Mouse (Mus musculus): ENCODE results near the gene Nck1. TPM values are rescaled to one million over a fixed set of nuclear protein-coding genes. Genes with fewer than 3 reads are reported as not detected.

Gene Nck1
- polyA plus RNA-seq, 1 experiment, result 53.3 TPM

DNA sequence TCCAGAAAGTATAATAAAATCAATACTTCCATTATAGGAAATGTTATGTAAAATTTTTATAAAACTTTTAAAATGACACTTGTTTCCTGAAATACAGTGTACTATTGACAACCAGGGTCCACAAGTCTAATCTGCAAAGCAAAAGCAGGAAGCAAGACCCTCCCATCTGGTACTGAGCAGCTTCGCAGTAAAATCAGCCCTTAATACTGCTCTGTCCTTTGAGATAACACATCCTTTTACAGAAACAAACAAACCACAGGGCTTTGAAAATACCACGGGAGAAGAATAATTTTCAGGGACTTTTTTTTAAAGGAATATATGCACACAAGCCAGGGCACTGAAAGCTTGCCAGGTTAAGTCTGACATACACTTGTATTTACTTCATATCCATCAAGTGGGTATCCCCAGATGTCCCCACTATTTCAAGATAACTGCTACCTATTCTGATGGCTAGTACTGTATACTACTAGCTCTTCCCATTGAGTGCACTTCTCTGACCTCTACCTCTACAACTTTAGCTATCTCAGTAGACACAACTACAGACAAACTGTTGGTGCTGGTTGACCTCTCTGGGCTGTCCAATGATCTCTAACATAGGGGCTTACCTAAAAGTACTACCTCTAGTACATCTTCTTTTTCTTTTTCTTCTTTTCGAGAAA, 13.0 kb downstream of the Nck1 start:
- no peak for TF ChIP-seq POLR2A (IDR thresholded peaks at IDR 0.05; ENCODE audit: borderline replicate concordance, insufficient read depth, low read length)
- TF ChIP-seq CTCF (IDR thresholded peaks at IDR 0.05; ENCODE audit: borderline replicate concordance, insufficient read depth, low read depth, low read length), result no peak
- no peak for DNase-seq
- WGBS, result 69% methylated on average over 3 of the region's 3 CpGs
- Histone ChIP-seq H3K4me3 (replicated peaks; ENCODE audit: insufficient read depth, low read depth, low read length) (no peak overlapping the region), H3K27me3 (ENCODE audit: control insufficient read depth, insufficient read depth, low read length) (no peaks in the 10 kb centered on the region), H3K27ac (ENCODE audit: insufficient read depth, low read length) (no peak overlapping the region), H3K4me1 (ENCODE audit: control insufficient read depth, insufficient read depth, low read length) (peaks cover 6% of the 10 kb centered on the region)

DNA sequence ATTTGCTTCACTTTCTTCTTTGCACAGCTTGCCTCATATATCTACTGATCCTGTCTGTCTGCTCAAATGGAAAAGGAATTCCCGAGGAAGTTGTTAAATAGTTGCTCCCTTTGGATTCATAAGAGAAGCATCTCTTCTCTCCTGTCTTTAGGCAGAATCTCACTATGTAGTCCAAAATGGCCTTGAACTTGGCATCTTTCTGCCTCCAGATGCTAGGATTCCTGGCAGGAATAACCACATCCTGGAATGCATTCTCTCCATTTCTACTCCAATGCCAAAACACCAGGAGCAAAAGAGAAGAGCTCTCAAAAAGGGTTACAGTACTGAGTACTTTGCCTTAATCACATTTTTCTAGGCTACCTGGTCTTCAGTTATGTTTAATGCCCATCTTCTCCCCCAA, 14.6 kb downstream of the Nck1 start:
- H3K4me3 ChIP-seq (replicated peaks; ENCODE audit: insufficient read depth, low read depth, low read length), result no peak overlapping the region
- 9% methylated on average over 1 of the region's 1 CpGs for WGBS
- no peak overlapping the region for H3K27ac ChIP-seq (ENCODE audit: insufficient read depth, low read length)
- no peak for DNase-seq
- H3K27me3 ChIP-seq (ENCODE audit: control insufficient read depth, insufficient read depth, low read length), result no peaks in the 10 kb centered on the region
- peaks cover 5% of the 10 kb centered on the region for H3K4me1 ChIP-seq (ENCODE audit: control insufficient read depth, insufficient read depth, low read length)
- no peak for TF ChIP-seq POLR2A (IDR thresholded peaks at IDR 0.05; ENCODE audit: borderline replicate concordance, insufficient read depth, low read length)
- no peak for TF ChIP-seq CTCF (IDR thresholded peaks at IDR 0.05; ENCODE audit: borderline replicate concordance, insufficient read depth, low read depth, low read length)

DNA sequence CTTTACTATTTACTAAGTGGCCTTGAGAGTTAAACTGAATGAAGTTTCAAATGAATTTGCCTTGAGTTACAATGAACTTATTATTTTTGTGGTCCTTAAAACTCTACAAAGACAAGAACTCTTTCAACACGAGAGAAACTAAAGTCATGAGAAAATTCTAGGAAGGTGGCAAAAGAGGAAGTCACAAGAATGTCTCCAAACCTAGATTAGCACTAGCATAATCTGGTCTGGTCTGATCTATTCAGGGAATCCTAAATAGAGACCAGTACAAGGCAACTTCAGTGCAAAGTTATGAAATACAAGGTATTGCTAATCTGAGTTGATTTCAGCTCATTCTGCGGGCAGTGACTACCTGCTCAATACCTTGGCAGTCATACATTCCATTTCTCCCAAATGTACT, 20.7 kb downstream of the Nck1 start:
- no peak for DNase-seq
- no peak overlapping the region for H3K4me3 ChIP-seq (replicated peaks; ENCODE audit: insufficient read depth, low read depth, low read length)
- H3K27ac ChIP-seq (ENCODE audit: insufficient read depth, low read length), result no peak overlapping the region
- H3K27me3 ChIP-seq (ENCODE audit: control insufficient read depth, insufficient read depth, low read length), result no peaks in the 10 kb centered on the region
- WGBS, result 80% methylated on average over 2 of the region's 2 CpGs
- H3K4me1 ChIP-seq (ENCODE audit: control insufficient read depth, insufficient read depth, low read length), result no peaks in the 10 kb centered on the region; the same call in 1 of the 2 replicates
- no peak for TF ChIP-seq CTCF (IDR thresholded peaks at IDR 0.05; ENCODE audit: borderline replicate concordance, insufficient read depth, low read depth, low read length)
- no peak for TF ChIP-seq POLR2A (IDR thresholded peaks at IDR 0.05; ENCODE audit: borderline replicate concordance, insufficient read depth, low read length)

DNA sequence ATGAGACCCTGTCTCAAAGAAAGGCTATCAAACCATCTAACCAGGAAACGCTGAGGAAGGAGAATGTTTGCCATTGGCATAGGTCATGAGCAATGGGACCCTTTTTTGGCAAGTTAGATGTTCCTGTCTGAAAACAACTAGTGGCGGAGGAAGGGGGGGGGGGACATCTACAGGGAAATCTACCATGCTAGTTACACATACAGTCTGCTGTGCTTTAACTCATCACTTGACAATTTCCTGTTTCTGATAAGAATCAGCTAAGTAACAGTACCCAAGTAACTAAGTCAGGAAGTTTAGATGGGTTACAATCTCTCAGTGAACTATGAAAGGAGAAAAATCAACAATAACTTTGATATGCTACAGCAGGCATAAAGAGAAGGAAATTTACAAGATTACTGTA, 23.9 kb downstream of the Nck1 start:
- Histone ChIP-seq H3K4me3 (replicated peaks; ENCODE audit: insufficient read depth, low read depth, low read length) (no peak overlapping the region), H3K4me1 (ENCODE audit: control insufficient read depth, insufficient read depth, low read length) (no peaks in the 10 kb centered on the region; the same call in 1 of the 2 replicates), H3K27ac (ENCODE audit: insufficient read depth, low read length) (no peak overlapping the region), H3K27me3 (ENCODE audit: control insufficient read depth, insufficient read depth, low read length) (no peaks in the 10 kb centered on the region)
- no peak for DNase-seq
- WGBS, result 68% methylated on average over 2 of the region's 2 CpGs
- TF ChIP-seq POLR2A (IDR thresholded peaks at IDR 0.05; ENCODE audit: borderline replicate concordance, insufficient read depth, low read length) (no peak), CTCF (IDR thresholded peaks at IDR 0.05; ENCODE audit: borderline replicate concordance, insufficient read depth, low read depth, low read length) (no peak)

DNA sequence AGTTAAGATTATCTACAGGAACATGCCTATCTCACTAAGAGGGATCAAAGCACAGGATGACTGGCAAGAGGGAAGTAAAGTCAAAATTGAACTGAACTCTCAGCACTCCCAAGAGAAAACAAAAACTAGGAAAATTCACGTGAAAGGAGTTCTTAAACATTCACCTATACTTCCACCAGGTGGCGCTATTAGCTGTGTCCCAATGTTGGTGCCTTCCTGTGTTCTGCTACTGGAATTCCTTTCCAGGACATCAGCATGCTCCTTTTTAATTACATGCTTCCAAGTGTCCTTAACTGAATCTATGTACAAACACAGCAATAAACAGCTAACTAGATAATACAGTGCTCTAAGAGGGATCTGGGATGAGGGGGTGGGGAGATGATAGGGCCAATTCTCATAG, 25.3 kb downstream of the Nck1 start:
- H3K27me3 ChIP-seq (ENCODE audit: control insufficient read depth, insufficient read depth, low read length), result no peaks in the 10 kb centered on the region
- no peak overlapping the region for H3K4me3 ChIP-seq (replicated peaks; ENCODE audit: insufficient read depth, low read depth, low read length)
- peak; percentile 57; the same call in 1 of the 2 replicates for TF ChIP-seq CTCF (IDR thresholded peaks at IDR 0.05; ENCODE audit: borderline replicate concordance, insufficient read depth, low read depth, low read length)
- TF ChIP-seq POLR2A (IDR thresholded peaks at IDR 0.05; ENCODE audit: borderline replicate concordance, insufficient read depth, low read length), result no peak
- WGBS, result 1% methylated on average over 2 of the region's 2 CpGs
- DNase-seq, result peak; percentile 38 to 69
- no peaks in the 10 kb centered on the region for H3K4me1 ChIP-seq (ENCODE audit: control insufficient read depth, insufficient read depth, low read length)
- H3K27ac ChIP-seq (ENCODE audit: insufficient read depth, low read length), result no peak overlapping the region

DNA sequence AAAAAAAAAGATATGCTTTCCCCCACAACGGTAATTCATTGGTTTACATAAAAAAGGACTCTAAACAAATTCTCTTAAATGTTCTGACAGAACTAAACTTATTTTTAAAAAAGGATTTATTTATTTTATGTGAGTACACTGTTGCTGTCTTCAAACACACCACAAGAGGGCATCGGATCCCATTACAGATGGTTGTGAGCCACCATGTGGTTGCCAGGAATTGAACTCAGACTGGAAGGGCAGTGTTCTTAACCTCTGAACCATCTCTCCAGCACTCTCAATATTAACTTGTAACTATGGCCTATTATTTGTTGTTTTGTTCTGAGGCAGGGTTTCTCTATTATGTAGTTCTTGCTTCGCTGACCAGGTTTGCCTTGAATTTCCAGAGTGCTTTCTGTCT, 25.9 kb downstream of the Nck1 start:
- TF ChIP-seq POLR2A (IDR thresholded peaks at IDR 0.05; ENCODE audit: borderline replicate concordance, insufficient read depth, low read length), result no peak
- peak; percentile 44 for TF ChIP-seq CTCF (IDR thresholded peaks at IDR 0.05; ENCODE audit: borderline replicate concordance, insufficient read depth, low read depth, low read length)
- no peak overlapping the region for H3K4me3 ChIP-seq (replicated peaks; ENCODE audit: insufficient read depth, low read depth, low read length)
- no peaks in the 10 kb centered on the region for H3K27me3 ChIP-seq (ENCODE audit: control insufficient read depth, insufficient read depth, low read length)
- H3K27ac ChIP-seq (ENCODE audit: insufficient read depth, low read length), result no peak overlapping the region
- 96% methylated on average over 3 of the region's 3 CpGs for WGBS
- H3K4me1 ChIP-seq (ENCODE audit: control insufficient read depth, insufficient read depth, low read length), result no peaks in the 10 kb centered on the region
- peak in 1 of 2 experiments; percentile 38 for DNase-seq

DNA sequence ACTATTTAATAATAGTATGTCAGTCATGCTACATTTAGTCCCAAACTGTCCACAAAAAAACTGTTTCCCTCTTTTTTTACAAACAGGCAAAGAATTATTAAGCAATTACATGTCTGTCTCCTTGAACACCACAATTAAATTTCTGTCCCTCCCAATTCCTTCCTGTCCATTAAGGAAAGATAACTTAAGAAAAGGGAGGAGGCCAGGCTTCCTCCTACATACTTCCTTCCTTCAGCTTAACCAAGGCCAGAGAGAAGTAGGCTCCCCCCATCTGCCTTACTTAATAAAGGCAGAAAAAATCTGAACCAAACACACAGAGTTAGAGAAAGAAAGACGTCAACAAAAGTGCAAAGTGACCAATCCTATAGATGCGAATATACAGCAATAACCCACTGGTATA, 38.4 kb downstream of the Nck1 start:
- Histone ChIP-seq H3K27me3 (ENCODE audit: control insufficient read depth, insufficient read depth, low read length) (no peaks in the 10 kb centered on the region; the same call in 1 of the 2 replicates), H3K4me3 (replicated peaks; ENCODE audit: insufficient read depth, low read depth, low read length) (no peak overlapping the region), H3K27ac (ENCODE audit: insufficient read depth, low read length) (no peak overlapping the region), H3K4me1 (ENCODE audit: control insufficient read depth, insufficient read depth, low read length) (no peaks in the 10 kb centered on the region; the same call in 1 of the 2 replicates)
- DNase-seq, result no peak
- TF ChIP-seq POLR2A (IDR thresholded peaks at IDR 0.05; ENCODE audit: borderline replicate concordance, insufficient read depth, low read length), result no peak
- no peak for TF ChIP-seq CTCF (IDR thresholded peaks at IDR 0.05; ENCODE audit: borderline replicate concordance, insufficient read depth, low read depth, low read length)
- 85% methylated on average over 2 of the region's 2 CpGs for WGBS

DNA sequence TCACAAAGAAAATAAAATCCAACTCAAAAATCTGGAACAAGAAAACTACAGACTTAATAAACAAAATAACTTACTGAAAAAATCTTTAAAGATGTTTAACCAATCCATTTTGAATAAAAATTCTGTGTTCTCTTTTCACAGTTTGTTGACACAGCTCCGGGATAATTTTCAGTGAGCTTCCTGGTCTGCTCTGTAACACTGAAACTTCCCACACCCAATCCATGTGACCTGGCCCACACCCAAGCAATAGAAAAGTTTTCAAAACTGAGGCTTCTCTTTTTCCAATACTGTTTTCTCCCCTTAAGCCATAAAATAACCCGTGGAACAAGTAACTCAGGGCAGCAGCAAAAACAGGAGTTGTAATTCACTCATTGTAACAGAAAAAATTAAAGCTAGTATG, 39.3 kb downstream of the Nck1 start:
- H3K27me3 ChIP-seq (ENCODE audit: control insufficient read depth, insufficient read depth, low read length), result no peaks in the 10 kb centered on the region; the same call in 1 of the 2 replicates
- 48% methylated on average over 2 of the region's 2 CpGs for WGBS
- H3K4me3 ChIP-seq (replicated peaks; ENCODE audit: insufficient read depth, low read depth, low read length), result no peak overlapping the region
- H3K4me1 ChIP-seq (ENCODE audit: control insufficient read depth, insufficient read depth, low read length), result no peaks in the 10 kb centered on the region; the same call in 1 of the 2 replicates
- no peak for DNase-seq
- H3K27ac ChIP-seq (ENCODE audit: insufficient read depth, low read length), result no peak overlapping the region
- no peak for TF ChIP-seq POLR2A (IDR thresholded peaks at IDR 0.05; ENCODE audit: borderline replicate concordance, insufficient read depth, low read length)
- no peak for TF ChIP-seq CTCF (IDR thresholded peaks at IDR 0.05; ENCODE audit: borderline replicate concordance, insufficient read depth, low read depth, low read length)

All from cerebellum, adult 2 months (tissue).